Mouse (Mus musculus): ENCODE measurements at regions not wholly inside any gene's neighbourhood (a gene's known extent, or its start where the extent isn't known, plus 50 kb on each side); places are given as distances from the start of the nearest gene placed in this dataset.

DNA sequence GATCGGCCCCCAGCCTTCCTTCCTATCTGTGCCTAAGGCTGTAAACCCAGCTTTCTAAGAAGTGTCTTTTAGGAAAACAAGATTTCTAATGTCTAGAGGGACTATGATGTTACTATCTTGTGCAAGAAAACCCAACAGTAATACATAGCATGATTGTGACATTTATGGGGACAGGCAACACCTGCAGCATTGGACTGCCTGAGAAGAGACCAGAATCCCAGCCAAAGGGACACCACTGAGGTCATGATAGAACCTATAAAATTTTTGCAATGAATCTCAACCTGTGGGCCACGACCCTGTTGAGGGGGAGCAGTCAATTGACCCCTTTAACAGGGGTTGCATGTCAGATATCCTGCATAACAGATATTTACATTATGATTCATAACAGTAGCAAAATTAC is 208.1 kb upstream of the Daam1 start:
- no peak for DNase-seq (ENCODE audit: low spot score in 2 of 2)

DNA sequence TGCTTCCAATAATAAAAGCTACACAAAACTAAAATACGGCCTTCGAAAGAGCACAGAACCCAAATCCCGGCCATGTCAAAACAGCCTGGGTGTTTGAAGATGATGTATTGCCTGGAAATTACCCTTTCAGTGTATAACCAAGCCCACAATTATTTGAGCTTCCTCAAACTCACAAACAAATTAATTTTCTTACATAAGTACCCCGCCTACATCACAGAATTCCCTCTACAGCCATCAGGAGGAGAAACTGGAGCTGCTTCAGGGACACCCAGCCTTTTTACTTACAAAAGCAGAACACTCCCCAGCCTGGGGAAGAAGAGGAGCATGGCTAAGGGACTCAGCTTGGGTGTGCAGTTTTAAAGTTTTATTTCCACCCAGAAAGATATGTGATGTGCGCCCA is 207.6 kb upstream of the Daam1 start:
- DNase-seq (ENCODE audit: low spot score in 2 of 2), result no peak

DNA sequence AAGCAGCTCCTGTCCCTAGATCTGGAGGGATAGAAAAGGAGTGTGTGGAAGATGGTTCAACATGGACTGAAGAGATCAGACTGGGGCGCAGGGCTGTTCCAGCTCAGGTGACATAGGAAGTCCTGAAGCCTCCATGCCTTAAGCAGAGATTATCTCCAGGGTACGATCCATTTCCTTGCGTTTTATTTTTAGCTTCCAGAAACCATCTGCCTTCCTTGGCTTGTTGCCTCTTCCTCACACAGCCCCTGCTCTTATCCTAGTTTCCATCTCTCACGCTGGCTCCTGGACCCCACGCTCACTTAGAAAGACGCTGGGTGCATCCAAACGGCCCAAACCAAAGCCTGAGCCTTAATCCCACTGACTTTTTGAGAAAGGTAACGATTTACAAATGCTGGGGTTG is 206.8 kb upstream of the Daam1 start:
- peak; percentile 44 to 56 for DNase-seq (ENCODE audit: low spot score in 2 of 2)

DNA sequence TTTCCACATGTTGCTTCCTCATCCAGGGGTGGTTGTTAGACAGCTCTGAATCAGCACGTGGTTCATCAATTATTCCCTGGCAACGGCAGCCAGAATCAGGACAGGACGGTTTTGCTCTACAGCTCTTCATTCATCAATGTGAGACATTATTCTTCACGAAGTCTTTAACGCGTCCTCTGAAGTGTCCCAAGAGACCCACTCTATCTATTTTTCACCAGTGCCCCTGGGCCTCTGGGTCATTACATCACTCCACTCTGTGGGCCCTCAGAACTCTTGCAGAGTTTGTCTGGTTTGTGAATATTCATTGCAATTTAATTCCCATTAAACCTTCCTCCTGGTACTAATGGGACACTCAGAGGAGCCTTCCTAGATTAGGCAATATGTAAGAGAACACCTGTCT is 206.2 kb upstream of the Daam1 start:
- no peak for DNase-seq (ENCODE audit: low spot score in 2 of 2)

DNA sequence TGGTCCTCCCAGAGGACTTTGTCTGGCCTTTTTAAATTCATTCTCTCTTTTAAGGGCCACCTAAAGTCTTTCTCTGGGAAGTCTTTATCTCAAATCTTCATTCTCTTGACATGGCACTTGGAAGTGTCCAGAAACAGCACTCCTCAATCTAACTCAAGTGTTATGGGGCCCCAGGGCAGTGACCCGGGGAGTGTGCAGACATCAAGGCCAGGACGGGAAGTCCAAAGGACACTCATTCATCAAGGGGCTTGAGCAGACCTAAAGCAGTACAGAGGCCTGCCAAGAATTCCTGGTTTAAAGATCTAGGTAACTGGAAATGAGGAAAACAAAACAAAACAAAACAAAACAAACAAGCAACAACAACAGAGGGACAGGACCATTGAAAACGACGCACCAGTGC is 205.8 kb upstream of the Daam1 start:
- no peak for DNase-seq (ENCODE audit: low spot score in 2 of 2)

DNA sequence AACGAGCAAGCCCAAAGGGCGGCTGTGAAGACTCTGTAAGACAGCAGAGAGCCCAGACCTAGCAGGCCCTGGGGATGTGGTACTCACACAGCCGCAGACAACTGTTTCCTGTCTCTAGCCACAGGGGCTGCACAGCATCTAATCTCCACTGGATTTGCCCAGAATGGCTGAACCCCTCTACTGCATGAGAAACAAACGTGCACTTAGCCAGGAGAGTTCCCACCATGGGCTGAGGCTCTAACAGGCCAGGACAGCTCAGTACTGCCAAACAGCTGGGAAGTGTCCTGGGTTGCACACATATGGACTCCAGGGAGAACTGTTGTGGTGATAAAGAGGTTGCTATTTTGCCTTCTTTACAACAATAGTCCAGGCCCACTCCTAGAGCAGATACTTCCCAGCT is 204.1 kb upstream of the Daam1 start:
- DNase-seq (ENCODE audit: low spot score in 2 of 2), result no peak

DNA sequence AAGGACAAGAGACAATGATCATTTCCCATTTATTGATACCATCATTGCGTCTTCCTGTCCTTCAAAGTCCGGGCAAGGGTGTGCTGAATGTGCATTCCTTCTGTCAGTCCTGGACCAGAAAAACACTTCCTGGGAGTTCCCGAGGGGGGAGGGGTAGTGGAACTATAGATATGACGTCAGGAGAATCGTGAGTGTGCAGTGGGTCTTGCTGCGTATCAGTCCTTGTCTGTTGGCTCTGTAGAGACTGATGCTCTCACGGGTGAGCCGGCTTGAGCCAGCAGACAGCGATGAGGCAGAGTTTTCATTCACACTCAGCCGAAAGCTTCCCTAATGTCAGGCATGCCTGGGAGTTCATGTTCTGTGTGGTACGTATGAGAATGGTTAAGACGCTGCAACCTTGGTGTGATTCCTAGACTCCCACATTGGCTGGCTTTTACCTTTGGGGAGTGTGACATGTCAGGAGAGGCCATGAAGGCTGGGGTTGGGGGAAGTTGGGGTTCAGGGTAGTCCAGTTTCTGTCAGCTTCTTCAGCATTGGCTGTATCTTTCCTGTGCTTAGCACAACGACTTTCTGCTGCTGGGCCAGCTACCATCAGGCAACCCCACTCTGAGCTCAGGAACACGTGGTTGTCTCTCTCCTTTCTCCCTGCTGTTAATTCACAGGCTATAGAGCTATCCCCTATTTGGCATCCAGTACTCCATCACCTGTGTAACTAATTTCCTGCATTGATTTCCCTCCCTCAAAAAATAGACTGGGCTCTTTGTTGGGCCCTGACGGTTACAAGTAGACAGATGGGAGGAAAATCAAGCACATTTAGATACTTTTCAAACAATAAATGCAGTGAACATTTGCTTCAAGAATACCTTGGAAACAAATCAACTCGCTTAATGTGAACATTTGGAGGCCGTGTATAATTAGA is 203.2 kb upstream of the Daam1 start:
- DNase-seq (ENCODE audit: low spot score in 2 of 2), result no peak

DNA sequence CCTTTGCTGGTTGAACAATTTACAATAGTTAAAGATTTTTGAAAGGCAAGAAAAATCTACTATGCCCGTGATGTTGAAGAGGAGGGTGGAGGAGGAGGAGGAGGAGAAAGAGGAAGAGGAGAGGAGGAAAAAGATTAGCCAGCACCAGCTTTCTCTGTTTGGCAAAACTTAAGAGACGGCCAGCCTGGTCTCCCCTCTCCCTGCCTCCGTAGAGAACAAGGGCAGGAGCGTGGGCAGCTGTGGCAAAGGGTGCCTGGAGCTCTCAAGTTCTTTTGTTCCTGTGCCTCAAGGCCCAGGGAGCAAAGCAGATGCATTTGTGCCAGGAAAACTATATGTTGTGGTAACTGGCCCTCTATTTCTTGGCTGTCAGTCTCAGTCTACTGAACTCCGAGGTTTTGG is 202.5 kb upstream of the Daam1 start:
- no peak for DNase-seq (ENCODE audit: low spot score in 2 of 2)

DNA sequence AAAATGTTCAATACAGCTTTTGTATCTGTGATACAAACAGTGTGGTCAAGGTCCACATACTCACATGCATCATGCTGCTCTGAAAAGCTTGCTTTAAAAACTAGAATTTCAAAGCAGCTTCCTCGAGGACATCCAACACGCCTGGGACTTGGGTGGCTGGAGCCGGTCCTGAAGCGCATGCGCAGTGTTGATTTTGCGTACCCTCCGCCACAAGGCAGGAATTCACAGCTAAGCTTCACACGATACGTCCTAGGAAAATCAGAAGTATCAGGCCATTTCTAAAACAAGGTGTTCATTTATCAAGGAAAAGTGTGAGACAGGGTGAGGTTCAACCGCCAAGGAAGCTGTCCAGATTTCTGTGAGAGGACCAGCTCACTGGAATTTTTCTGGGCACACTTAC is 202.1 kb upstream of the Daam1 start:
- no peak for DNase-seq (ENCODE audit: low spot score in 2 of 2)

DNA sequence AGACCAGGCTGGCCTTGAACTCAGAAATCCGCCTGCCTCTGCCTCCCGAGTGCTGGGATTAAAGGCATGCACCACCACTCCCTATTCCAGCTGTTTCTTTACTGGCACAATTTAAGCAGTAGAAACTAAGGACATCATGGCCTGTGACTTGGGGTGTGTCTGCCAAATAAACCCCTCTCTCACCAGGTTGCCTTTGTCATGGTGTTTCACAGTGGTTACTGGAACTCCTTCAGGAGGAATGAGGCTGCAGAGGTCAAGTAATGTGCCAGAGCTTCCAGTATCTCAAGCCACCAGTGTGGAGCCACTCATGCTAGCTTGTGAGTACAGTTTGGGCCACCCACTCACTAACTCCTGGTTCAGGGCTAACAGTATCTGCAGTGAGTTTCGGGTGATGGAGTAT is 200.5 kb upstream of the Daam1 start:
- DNase-seq (ENCODE audit: low spot score in 2 of 2), result no peak

DNA sequence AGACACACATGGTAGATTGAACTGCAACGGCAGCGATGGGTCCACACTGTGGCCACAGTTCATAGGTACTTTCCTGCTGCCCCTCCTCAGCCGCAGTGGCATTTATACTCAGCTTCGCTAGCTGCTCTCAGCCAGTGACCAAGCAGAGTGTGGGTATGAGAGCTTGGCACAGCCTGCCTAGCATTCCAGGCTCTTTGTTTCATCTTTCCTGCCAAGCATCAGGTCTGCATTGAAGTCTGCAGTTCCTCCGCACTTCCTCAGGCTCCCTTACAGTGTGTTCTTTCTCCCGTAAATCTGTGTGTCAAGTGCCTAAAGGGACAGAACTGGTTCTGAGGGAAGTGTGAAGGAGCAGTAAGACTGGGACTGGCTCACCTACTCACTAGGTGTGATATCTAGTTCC is 194.6 kb upstream of the Daam1 start:
- DNase-seq (ENCODE audit: low spot score in 2 of 2), result peak in 1 of 2 experiments; percentile 30

DNA sequence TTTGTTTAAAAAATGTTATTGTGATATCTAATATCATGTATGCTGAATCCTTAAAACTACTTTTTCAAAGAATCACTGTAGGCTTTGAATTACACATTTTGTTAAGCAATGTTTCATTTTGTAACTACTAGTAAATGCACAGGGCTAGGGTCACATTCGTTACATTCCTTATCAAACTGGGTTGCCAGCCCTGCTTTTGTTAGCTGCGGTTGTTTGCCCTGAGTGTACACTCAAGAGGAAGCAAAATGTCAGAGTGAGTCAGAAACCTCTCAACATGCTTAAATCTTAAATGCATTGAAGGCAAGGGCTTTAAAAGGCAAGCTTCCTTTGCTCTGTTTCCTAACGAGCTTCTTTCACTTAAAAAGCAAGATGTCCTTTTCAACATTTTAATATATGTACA is 193.6 kb upstream of the Daam1 start:
- no peak for DNase-seq (ENCODE audit: low spot score in 2 of 2)

DNA sequence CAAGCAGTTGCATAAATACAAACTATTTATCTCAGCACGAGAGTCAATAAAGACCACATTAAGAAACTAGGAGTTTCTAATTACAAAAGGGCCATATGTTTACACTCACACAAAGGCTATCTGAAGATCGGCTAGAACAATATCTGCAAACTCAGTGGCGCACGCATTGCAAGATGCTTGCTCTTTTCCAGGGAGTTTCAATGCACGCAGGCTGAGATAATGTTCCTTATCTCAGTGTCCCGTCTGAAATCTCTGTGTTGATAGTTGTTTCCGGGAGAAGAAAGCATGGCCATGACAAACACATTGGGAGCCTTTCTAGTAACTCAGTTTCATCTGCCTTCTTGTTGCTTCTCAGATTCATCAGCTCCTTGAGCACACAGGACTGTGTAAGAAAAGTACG is 192.6 kb upstream of the Daam1 start:
- DNase-seq (ENCODE audit: low spot score in 2 of 2), result no peak

DNA sequence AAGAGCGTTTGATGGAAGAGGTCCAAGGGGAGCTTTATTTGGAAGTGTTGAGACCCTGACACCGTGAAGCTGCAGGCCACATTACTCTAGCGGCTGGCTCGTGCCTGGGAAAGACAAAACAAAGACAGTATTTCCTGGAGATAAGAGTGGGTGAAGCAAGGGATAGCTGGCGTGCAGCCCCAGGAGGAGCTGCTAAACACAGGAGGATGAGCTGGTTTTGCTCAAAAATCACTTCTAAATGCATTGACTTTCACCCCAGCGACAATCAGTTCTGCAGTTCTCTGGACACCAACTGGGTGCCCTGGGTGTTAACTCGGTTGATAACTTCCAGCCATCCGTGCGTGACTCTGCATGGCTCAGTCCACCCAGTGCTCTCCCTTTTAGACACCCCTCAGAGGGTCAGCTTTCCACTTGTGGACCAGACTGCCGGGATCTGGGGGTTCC is 190.8 kb upstream of the Daam1 start:
- no peak for DNase-seq (ENCODE audit: low spot score in 2 of 2)

DNA sequence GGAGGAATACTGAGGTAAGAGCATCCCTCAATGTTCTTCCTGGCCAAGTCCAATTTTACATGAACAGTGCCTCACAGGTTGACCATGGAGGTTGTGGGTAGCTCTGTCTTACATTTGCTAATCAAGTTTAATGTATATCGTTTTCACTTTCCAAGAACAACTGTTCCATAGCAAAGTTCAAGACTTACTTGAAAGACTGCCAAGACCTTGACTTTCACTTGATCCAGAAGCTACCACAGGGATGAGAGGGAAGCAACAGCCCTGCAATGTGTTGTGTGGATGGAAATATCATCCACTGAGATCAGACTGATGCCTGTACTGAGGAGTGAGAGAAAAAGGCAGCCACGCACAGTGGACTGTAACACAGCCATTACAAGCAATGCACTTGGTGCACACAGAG is 189.4 kb upstream of the Daam1 start:
- DNase-seq (ENCODE audit: low spot score in 2 of 2), result no peak

DNA sequence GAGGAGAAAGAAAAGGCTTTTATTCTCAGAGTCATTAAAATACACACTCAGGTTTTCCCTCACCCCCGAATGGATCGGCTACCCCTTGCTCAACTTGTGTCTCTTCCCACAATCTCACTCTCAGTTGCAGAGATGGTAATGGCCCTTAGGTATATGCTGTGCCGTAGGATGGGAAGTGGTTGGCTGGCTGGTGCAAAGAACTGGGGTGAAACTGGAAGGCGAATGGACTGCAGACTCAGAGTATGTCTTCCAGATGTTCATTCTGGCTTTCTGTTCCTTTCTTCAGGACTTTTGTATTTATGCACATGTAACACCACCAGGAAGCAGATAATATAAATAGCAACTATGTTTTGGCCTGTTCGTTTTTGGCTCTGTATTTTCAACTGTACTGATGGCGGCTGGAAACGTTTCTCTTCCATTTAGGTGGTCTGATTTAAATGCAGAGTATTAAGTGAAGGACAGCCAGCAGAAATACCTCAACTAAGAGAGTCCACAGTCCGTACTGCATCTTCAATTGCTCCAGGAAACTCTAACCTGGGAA is 188.0 kb upstream of the Daam1 start:
- no peak for DNase-seq (ENCODE audit: low spot score in 2 of 2)

DNA sequence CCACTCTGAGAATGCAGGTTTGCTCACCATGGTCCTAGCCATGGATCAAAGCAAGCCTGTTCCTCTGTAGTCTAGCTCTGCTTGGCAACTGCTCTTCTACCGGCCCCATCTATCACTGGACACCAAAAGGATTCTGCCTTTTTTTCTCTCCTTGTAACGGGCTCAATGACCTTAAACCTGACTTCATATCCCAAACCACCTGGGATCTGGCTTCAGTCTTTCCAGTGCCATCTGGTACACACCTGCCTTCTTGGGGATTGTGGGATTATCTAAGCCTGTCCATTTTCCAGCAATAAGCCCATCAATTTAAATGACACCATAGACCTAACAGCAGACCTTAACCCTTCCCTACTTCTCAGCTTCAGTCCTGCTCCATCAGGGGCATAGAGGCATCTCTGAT is 179.6 kb upstream of the Daam1 start:
- DNase-seq (ENCODE audit: low spot score in 2 of 2), result no peak

DNA sequence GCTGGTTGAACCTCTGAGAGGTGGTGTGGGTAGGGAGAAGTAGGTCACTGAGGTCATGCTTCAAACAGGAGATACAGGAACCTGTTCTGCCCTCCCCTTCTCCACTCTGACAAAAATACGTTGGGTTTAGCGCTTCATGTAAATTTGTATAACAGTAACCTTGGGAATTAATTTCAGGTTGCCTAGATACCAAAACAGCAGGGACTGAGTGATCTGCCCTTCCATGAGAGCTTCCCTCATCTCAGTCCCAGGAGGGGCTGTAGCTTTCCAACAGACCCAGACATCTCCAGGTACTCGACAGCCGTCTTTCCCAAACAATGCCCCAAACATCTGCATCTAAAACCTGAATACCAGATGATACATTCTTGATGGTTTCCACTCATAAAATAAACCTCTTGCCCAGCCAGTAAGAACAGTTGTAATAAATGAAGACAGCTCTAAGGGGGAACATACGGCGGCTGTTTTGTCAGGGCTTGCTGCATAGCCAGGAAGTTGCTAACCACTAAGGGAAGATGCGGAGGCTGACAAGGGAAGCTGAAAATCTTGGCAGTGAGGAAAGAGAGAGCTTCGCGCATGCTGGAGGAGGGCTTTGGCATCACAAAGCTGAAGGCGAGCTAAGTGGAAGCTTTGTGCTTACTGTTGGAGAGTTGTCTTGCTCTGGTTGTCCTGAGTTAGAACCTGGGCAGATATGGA is 137.4 kb upstream of the Daam1 start:
- DNase-seq (ENCODE audit: low spot score in 2 of 2), result peak; percentile 73 to 85

DNA sequence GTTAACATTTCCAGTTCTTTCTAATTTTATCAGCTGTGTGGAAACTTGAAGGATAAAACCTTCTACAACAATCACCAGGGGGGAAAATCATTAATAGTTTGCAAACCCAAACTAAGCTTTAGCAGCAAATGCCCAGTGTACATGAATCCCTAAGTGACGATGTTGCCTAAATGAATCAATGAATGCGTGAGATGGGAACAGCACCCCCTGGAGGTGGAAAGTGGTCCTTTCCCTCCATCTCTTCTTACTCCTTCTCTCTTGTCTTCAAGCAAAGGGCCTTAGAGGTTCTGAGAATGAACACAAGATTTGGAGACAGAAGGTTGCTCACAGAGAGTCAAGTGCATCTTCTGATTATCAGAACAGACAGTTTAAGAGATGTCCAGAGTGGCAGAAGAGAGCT is 129.1 kb upstream of the Daam1 start:
- peak; percentile 47 to 68 for DNase-seq (ENCODE audit: low spot score in 2 of 2)

DNA sequence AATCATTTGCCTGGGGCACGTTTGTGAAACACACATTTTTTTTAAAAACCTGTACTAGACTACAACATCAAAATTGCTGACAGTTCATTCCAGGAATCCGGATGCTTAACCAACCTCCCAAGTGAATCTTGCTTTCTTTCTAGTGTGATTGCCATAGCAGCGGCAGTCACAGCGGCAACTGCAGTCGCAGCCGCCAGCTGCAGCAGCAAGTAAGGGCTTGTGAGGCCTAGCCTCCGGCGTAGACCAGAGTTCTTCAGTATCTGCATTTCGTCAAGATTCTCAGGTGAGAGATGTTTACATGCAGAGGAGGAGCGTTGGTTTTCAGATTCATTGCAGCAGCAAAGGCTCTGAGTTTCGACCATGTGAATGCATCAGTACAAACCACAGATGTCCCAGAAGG is 128.7 kb upstream of the Daam1 start:
- DNase-seq (ENCODE audit: low spot score in 2 of 2), result no peak

DNA sequence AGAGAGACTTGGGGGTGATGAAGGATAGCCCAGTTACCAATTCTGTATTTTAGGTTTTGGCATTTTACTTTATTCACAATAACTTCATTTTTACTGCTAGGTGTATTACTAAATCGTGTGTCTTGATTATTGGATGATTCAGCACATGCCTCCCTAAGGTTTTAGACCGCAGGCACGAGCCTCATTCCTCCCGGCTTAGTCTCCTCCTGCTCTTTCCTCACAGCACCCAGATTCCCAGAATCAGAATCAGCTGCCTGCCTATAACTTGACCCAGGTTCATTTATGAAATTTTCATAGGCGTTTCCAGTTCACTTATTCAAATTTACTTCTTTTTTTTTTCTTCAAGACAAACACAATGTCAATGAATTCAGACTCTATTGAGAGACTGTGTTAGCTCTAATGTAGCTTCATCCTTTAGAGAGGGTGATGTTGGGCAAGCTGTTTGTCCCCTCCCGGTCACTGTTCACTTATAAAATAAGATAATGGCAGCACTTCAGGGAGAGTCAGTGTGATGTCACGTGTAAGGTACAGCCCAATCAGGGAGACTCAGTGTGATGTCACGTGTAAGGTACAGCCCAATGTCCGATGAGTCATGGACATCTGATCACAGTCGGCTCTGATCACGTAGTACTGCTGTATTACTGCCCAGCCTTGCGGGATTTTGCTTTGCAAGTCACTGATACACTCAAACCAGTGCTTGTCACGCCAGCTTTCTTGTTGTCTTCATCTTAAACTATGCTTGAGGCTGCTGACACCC is 127.6 kb upstream of the Daam1 start:
- no peak for DNase-seq (ENCODE audit: low spot score in 2 of 2)

DNA sequence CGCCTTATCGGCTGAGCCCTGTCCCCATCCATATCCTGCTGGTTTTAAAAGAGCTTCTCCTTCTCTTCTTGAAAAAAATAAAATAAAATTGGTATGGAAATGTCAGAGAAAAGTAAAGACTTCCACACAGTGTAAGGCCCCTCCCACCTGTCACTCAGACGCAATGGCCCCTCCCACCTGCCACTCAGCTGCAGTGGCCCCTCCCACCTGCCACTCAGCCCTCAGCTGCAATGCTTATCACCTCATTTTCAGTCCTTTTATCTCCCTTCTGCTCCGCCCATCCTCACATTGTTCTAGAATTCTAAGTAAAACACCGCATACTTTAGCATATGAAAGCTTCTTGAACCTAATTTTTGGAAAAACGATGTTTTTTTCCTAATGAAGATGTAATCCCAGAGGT is 126.4 kb upstream of the Daam1 start:
- no peak for DNase-seq (ENCODE audit: low spot score in 2 of 2)

All from right cerebral cortex, postnatal 10 days (tissue).